Mouse (Mus musculus) liver, embryonic 14.5 days (tissue): ENCODE data around the gene Eps8l1. TPM values are rescaled to one million over a fixed set of nuclear protein-coding genes. Genes with fewer than 3 reads are reported as not detected.

ENCODE experiments used
- ATAC-seq: fragments of 200-750 bp; cut with Nextera tagmentation; 2 replicates; pipeline ENCODE4 v1.8.0; 2017; ENCODE audit warnings: moderate number of reproducible peaks, mild to moderate bottlenecking, moderate library complexity; ENCODE audit not compliant: insufficient read depth
- DNase-seq, 3 experiments: peaks; one replicate each; pipeline ENCODE4 v3.0.0-alpha.2; 2012 to 2013; ENCODE audit warnings: low read depth in 3 of 3, low spot score in 3 of 3
- H3K27ac ChIP-seq: fragments of 300-500 bp; sonication (generic); 2 replicates; pipeline ENCODE4 v1.5.1; 2014; ENCODE audit warnings: moderate library complexity, mild to moderate bottlenecking, control low read depth, inconsistent platforms
- H3K27me3 ChIP-seq: fragments of 300-500 bp; sonication (generic); 2 replicates; pipeline ENCODE4 v1.6.1; 2014; ENCODE audit warnings: mild to moderate bottlenecking, low read length, moderate library complexity; ENCODE audit not compliant: control insufficient read depth, insufficient read depth
- H3K36me3 ChIP-seq: fragments of 300-500 bp; sonication (generic); replicated peaks from 2 replicates; pipeline ENCODE4 v1.6.1; 2014; ENCODE audit warnings: low read depth; ENCODE audit not compliant: control insufficient read depth, insufficient read depth
- H3K4me1 ChIP-seq, 2 experiments: fragments of 200-500 bp in 1 of 2; fragments of 300-500 bp in 1 of 2; sonication (generic) in 1 of 2; replicated peaks; 2 replicates each; pipeline ENCODE4 v1.6.1; 2012 to 2014; ENCODE audit warnings: antibody characterized with exemption in 1 of 2, inconsistent platforms in 1 of 2, low read length in 1 of 2; ENCODE audit not compliant: control insufficient read depth in 2 of 2, insufficient read depth in 2 of 2
- H3K4me2 ChIP-seq: fragments of 300-500 bp; sonication (generic); 2 replicates; pipeline ENCODE4 v1.6.1; 2014; ENCODE audit warnings: low read depth, mild to moderate bottlenecking, control low read depth, moderate library complexity
- H3K4me3 ChIP-seq, 2 experiments: fragments of 200-500 bp in 1 of 2; fragments of 300-500 bp in 1 of 2; sonication (generic) in 1 of 2; 2 replicates each; pipeline ENCODE4 v1.5.1; 2012 to 2014; ENCODE audit warnings: low read depth in 2 of 2, low read length in 2 of 2, mild to moderate bottlenecking in 2 of 2, control low read depth in 1 of 2, inconsistent platforms in 1 of 2, moderate library complexity in 1 of 2; ENCODE audit not compliant: insufficient read depth in 1 of 2
- H3K9ac ChIP-seq: fragments of 300-500 bp; sonication (generic); replicated peaks from 2 replicates; pipeline ENCODE4 v1.6.1; 2014; ENCODE audit warnings: mild to moderate bottlenecking, control low read depth, moderate library complexity
- H3K9me3 ChIP-seq: fragments of 300-500 bp; sonication (generic); 2 replicates; pipeline ENCODE4 v1.6.1; 2016; ENCODE audit warnings: low read length, mixed read lengths; ENCODE audit not compliant: control insufficient read depth
- CTCF ChIP-seq: IDR thresholded peaks from 2 replicates; pipeline ENCODE4 v1.5.1; 2016; ENCODE audit warnings: antibody characterized with exemption, low read depth, control low read depth
- EP300 ChIP-seq: IDR thresholded peaks from 2 replicates; pipeline ENCODE4 v1.6.1; 2016; ENCODE audit warnings: antibody characterized with exemption, low read depth
- WGBS: fragments of 180-500 bp; shearing (Covaris S2); extraction: QIAGEN DNeasy Blood & Tissue Kit; methylation state at CpG from one replicate; pipeline ENCODE4 v1.1.7; 2014; ENCODE audit not compliant: insufficient replicate concordance; 5-methylcytosine and 5-hydroxymethylcytosine counted together
- polyA plus RNA-seq, 2 experiments: library from polyadenylated mRNA; depleted of rRNA in 1 of 2; stranded (reverse) in 1 of 2; unstranded in 1 of 2; fragments of >200 nt; fragmentation: Nextera tagmentation in 1 of 2; extraction: Ambion mirVana in 1 of 2; gene quantifications; 2 replicates each; pipeline versions ENCODE4 v1.2.1 to v1.2.3; 2012 to 2014

Gene Eps8l1
- polyA plus RNA-seq, 2 experiments: 0.10 to 1.6 TPM

GRCm38 (mm10) chr7:4492284-4493224 lies 32.1 kb downstream of the Eps8l1 start:
- Histone ChIP-seq H3K9ac (no peak overlapping the region), H3K9me3 (no peaks in the 10 kb centered on the region), H3K27ac (no peak overlapping the region), H3K4me3 (no peak overlapping the region), H3K4me2 (no peak overlapping the region), H3K27me3 (no peaks in the 10 kb centered on the region), H3K4me1 (peaks cover 13 to 33% of the 10 kb centered on the region in 2 experiments), H3K36me3 (peaks cover 22% of the 10 kb centered on the region)
- ATAC-seq: 0 out of 2 replicates have a peak, but pooled peaks have one; percentile 14
- WGBS: 63% methylated on average over 13 of the region's 13 CpGs
- no peak for TF ChIP-seq EP300
- no peak for TF ChIP-seq CTCF
- DNase-seq: no peak

GRCm38 (mm10) chr7:4493991-4494390 lies 33.5 kb downstream of the Eps8l1 start:
- Histone ChIP-seq H3K36me3 (peaks cover 20% of the 10 kb centered on the region), H3K4me2 (no peak overlapping the region), H3K9ac (no peak overlapping the region), H3K9me3 (no peaks in the 10 kb centered on the region), H3K27ac (no peak overlapping the region), H3K4me3 (no peak overlapping the region), H3K27me3 (no peaks in the 10 kb centered on the region), H3K4me1 (peaks cover 13 to 36% of the 10 kb centered on the region in 2 experiments)
- ATAC-seq (peak; percentile 59), DNase-seq (no peak)
- 22% methylated on average over 1 of the region's 1 CpGs for WGBS
- TF ChIP-seq CTCF: no peak
- TF ChIP-seq EP300: no peak

GRCm38 (mm10) chr7:4496468-4496867 lies 36.0 kb downstream of the Eps8l1 start:
- peaks cover 13% of the 10 kb centered on the region for H3K36me3 ChIP-seq
- no peaks in the 10 kb centered on the region for H3K9me3 ChIP-seq
- ATAC-seq (no peak), DNase-seq (no peak)
- no peak overlapping the region for H3K27ac ChIP-seq
- WGBS: 63% methylated on average over 3 of the region's 3 CpGs
- H3K4me1 ChIP-seq: peaks cover 17 to 39% of the 10 kb centered on the region in 2 experiments
- H3K4me2 ChIP-seq: no peak overlapping the region
- H3K27me3 ChIP-seq: no peaks in the 10 kb centered on the region
- TF ChIP-seq CTCF (no peak), EP300 (no peak)
- H3K9ac ChIP-seq: no peak overlapping the region
- no peak overlapping the region for H3K4me3 ChIP-seq

GRCm38 (mm10) chr7:4497271-4497903 lies 36.9 kb downstream of the Eps8l1 start:
- H3K9ac ChIP-seq: no peak overlapping the region
- no peaks in the 10 kb centered on the region for H3K9me3 ChIP-seq
- ATAC-seq (no peak), DNase-seq (no peak)
- H3K4me2 ChIP-seq: no peak overlapping the region
- H3K27me3 ChIP-seq: no peaks in the 10 kb centered on the region
- H3K27ac ChIP-seq: no peak overlapping the region
- H3K4me1 ChIP-seq: peaks cover 17 to 35% of the 10 kb centered on the region in 2 experiments
- WGBS: 83% methylated on average over 9 of the region's 9 CpGs
- TF ChIP-seq CTCF (no peak), EP300 (no peak)
- peaks cover 8% of the 10 kb centered on the region for H3K36me3 ChIP-seq
- no peak overlapping the region for H3K4me3 ChIP-seq

- DNase-seq (no peak), ATAC-seq (no peak)
- TF ChIP-seq EP300 (no peak), CTCF (no peak)
- no peak overlapping the region for H3K9ac ChIP-seq
- no peaks in the 10 kb centered on the region for H3K27me3 ChIP-seq
- no peak overlapping the region; the same call in 1 of the 2 replicates for H3K4me2 ChIP-seq
- no peak overlapping the region for H3K4me3 ChIP-seq
- 53% methylated on average over 9 of the region's 9 CpGs for WGBS
- no peak overlapping the region for H3K27ac ChIP-seq
- H3K4me1 ChIP-seq: peaks cover 22 to 32% of the 10 kb centered on the region in 2 experiments
- peaks cover 8% of the 10 kb centered on the region for H3K36me3 ChIP-seq
- H3K9me3 ChIP-seq: no peaks in the 10 kb centered on the region
These were observed 37.8 kb downstream of the Eps8l1 start for GRCm38 (mm10) chr7:4498251-4498650.
